Mouse (Mus musculus): ENCODE measurements around the gene Kcnh3.

- TF ChIP-seq CTCF (IDR thresholded peaks at IDR 0.05; ENCODE audit: low read depth, low read length) (no peak), POLR2A (IDR thresholded peaks at IDR 0.05; ENCODE audit: borderline replicate concordance, low read depth, low read length) (no peak)
Measured at GRCm38 (mm10) chr15:99213183-99213582, 11.5 kb upstream of the Kcnh3 start.
